Mouse (Mus musculus) hindbrain, embryonic 16.5 days (tissue): ENCODE data around the gene Aqr. TPM values are rescaled to one million over a fixed set of nuclear protein-coding genes. Genes with fewer than 3 reads are reported as not detected.

Experiments used
- ATAC-seq: fragments of 200-750 bp; cut with Nextera tagmentation; 2 replicates; pipeline ENCODE4 v1.8.0; 2017; ENCODE audit warnings: moderate TSS enrichment, moderate library complexity
- H3K27ac ChIP-seq: fragments of 300-500 bp; sonication (generic); 2 replicates; pipeline ENCODE4 v1.5.1; 2014; ENCODE audit warnings: low read depth, mild to moderate bottlenecking, control low read depth, low read length, moderate library complexity
- H3K27me3 ChIP-seq: fragments of 300-500 bp; sonication (generic); replicated peaks from 2 replicates; pipeline ENCODE4 v1.6.1; 2014; ENCODE audit warnings: low read length; ENCODE audit not compliant: control insufficient read depth, insufficient read depth
- H3K36me3 ChIP-seq: fragments of 300-500 bp; sonication (generic); 2 replicates; pipeline ENCODE4 v1.6.1; 2014; ENCODE audit warnings: mild to moderate bottlenecking, low read length, moderate library complexity, mixed read lengths; ENCODE audit not compliant: control insufficient read depth, insufficient read depth
- H3K4me1 ChIP-seq: fragments of 300-500 bp; sonication (generic); 2 replicates; pipeline ENCODE4 v1.6.1; 2014; ENCODE audit warnings: low read depth, low read length; ENCODE audit not compliant: control insufficient read depth, insufficient read depth
- H3K4me2 ChIP-seq: fragments of 300-500 bp; sonication (generic); 2 replicates; pipeline ENCODE4 v1.6.1; 2014; ENCODE audit warnings: mild to moderate bottlenecking, low read length, control low read depth, moderate library complexity
- H3K4me3 ChIP-seq: fragments of 300-500 bp; sonication (generic); 2 replicates; pipeline ENCODE4 v1.5.1; 2014; ENCODE audit warnings: mild to moderate bottlenecking, low read length, control low read depth, moderate library complexity
- H3K9ac ChIP-seq: fragments of 300-500 bp; sonication (generic); 2 replicates; pipeline ENCODE4 v1.6.1; 2014; ENCODE audit warnings: low read depth, mild to moderate bottlenecking, control low read depth, low read length, moderate library complexity
- H3K9me3 ChIP-seq: fragments of 300-500 bp; sonication (generic); 2 replicates; pipeline ENCODE4 v1.6.1; 2014; ENCODE audit warnings: mild to moderate bottlenecking, low read length, moderate library complexity; ENCODE audit not compliant: control insufficient read depth
- WGBS: fragments of 180-500 bp; shearing (Covaris S2); extraction: QIAGEN DNeasy Blood & Tissue Kit; methylation state at CpG from one replicate; pipeline ENCODE4 v1.1.7; 2014; 5-methylcytosine and 5-hydroxymethylcytosine counted together
- polyA plus RNA-seq: library from polyadenylated mRNA; unstranded; fragments of >200 nt; fragmentation: Nextera tagmentation; extraction: Ambion mirVana; gene quantifications from 2 replicates; pipeline ENCODE4 v1.2.1, GENCODE M21; 2015

Gene Aqr
- polyA plus RNA-seq, 1 experiment from 2014 or later, result 29.7 TPM

DNA sequence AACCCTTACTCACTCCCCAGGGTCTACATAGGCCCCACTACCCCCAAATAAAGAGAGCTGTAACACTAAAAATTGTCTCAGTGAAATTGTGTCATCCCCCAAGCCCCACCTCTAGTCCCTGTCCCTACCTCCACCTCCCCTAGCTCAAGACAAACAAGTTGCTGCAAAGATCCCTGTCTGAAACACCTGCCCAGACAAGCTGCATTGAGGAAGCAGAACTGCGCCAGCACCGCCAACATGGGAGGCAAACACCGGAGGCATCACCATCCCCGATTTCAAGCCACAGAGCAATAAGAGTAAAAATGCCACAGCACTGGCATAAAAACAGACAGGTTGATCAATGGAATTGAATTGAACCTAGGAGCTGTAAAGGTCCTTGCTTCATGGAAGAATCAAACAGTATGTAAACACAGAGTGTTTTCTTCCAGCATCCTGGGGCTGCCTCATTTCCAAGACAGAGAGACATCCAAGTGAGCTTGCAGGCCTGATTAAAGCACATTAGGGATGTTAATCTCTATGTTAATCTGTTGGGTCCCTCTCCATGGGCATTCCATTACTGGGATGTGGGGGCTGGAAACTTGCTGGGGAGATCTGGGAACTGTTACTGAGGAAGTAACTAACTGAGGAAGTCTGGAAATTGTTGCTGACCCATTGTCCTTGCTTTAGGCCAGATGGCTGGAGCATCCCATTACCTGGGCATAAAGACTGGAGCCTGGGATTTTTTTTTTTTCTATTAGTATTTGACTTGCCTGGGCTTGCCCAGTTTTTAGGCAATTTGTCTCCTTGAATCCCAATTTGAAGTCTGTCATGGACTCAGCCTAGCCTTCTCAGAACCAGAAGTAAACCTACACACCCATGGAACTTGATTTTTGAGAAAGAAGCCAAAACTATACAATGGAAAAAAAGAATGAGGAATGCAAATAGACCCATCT lies 8.8 kb downstream of the Aqr start:
- 61% methylated on average over 4 of the region's 4 CpGs for WGBS
- Histone ChIP-seq H3K9ac (no peak overlapping the region), H3K4me2 (no peak overlapping the region), H3K27me3 (no peaks in the 10 kb centered on the region), H3K4me3 (no peak overlapping the region), H3K9me3 (no peaks in the 10 kb centered on the region), H3K27ac (no peak overlapping the region), H3K4me1 (peaks cover 9% of the 10 kb centered on the region), H3K36me3 (no peaks in the 10 kb centered on the region)
- ATAC-seq, result no peak

DNA sequence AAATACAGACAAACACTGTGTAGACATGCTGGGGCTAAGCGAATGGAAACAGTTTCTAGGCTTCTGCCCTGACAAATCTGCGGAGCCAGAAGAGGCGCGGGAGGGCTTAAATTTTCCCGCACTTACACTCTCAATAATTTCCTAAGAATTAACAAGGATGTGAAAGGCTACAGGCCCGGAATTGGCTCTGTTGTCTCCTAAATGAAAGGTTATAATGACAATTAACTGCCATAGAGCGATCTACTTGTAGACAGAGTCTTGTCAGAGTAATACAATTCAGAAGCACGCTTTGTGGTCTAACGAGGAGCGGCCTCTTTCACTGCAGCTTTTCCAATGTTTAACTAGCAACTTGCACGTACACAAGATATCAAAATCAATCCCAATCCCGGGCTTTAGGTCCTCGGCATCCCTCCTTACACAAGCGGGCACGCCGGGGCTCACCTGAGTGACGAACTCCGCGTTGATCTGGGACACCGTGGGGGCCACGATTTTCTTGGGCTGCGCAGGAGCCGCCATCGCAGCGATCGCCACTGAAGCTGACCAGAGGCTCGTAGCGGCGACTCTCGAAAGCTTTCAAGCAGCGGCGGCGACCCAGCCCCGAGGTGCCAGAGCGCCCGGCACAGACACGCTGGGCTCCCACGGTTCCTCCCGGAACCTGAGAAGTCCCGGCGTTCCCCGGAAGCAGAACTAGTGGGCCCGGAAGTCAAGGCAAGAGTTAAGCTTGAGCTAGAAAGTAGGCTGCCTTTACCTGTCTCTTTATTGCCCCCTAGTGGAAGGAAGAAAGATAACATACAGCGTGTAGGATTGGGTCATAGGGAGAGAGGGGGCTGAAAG lies 12.0 kb downstream of the Aqr start:
- H3K27ac ChIP-seq, result peak overlapping the region; percentile 49; the same call in 1 of the 2 replicates
- H3K4me3 ChIP-seq, result peak overlapping the region; percentile 75
- peak overlapping the region; percentile 70 for H3K4me2 ChIP-seq
- ATAC-seq, result peak; percentile 98
- no peaks in the 10 kb centered on the region for H3K9me3 ChIP-seq
- peak overlapping the region; percentile 84 for H3K9ac ChIP-seq
- no peaks in the 10 kb centered on the region for H3K27me3 ChIP-seq
- H3K36me3 ChIP-seq, result peaks cover 2% of the 10 kb centered on the region; the same call in 1 of the 2 replicates
- peaks cover 9% of the 10 kb centered on the region for H3K4me1 ChIP-seq
- WGBS, result under 1% methylated on average over 44 of the region's 44 CpGs

DNA sequence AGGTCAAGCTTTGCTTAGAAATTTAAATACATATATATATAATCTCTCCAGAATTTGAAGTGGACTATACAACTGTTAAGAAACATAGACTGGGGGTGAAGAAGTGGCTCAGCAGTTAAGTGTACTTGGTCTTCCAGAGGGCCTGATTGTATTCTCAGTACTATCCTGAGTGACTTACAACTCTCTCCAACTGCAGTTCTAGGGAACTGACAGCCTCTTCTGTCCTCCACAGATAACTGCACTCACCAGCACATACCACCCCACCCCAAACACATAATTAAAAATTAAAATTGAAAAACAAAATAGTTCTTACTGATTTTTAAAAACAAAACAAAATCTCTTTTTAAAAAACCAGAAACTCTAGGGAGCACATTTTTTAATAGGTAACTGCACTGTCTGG lies 13.6 kb downstream of the Aqr start:
- no peak for ATAC-seq
- no peaks in the 10 kb centered on the region for H3K27me3 ChIP-seq
- no peaks in the 10 kb centered on the region for H3K9me3 ChIP-seq
- H3K4me1 ChIP-seq, result peaks cover 9% of the 10 kb centered on the region
- peaks cover 2% of the 10 kb centered on the region; the same call in 1 of the 2 replicates for H3K36me3 ChIP-seq
- no peak overlapping the region for H3K4me2 ChIP-seq
- H3K9ac ChIP-seq, result no peak overlapping the region
- H3K4me3 ChIP-seq, result no peak overlapping the region
- H3K27ac ChIP-seq, result no peak overlapping the region

DNA sequence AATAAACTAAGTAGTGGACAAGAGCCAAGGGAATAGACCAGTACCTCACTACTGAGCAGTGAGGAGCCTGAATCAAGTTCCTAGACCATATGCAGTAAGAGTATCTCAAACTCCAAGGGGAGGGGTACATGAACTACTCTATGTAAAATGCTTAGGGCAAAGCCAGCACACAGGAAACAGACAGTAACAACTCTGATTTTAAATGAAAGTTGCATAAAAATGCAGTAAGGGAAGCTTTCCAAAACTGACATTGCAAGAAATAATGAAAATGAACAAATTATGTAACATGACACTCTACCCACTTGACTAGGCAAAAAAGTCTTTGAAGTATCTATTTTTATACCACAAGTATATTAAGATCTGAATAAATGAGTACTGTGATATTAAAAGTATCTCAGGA lies 19.0 kb downstream of the Aqr start:
- Histone ChIP-seq H3K9ac (no peak overlapping the region), H3K9me3 (no peaks in the 10 kb centered on the region), H3K36me3 (peaks cover 19% of the 10 kb centered on the region), H3K4me2 (no peak overlapping the region), H3K27ac (no peak overlapping the region), H3K4me1 (no peaks in the 10 kb centered on the region), H3K27me3 (no peaks in the 10 kb centered on the region), H3K4me3 (no peak overlapping the region)
- no peak for ATAC-seq

DNA sequence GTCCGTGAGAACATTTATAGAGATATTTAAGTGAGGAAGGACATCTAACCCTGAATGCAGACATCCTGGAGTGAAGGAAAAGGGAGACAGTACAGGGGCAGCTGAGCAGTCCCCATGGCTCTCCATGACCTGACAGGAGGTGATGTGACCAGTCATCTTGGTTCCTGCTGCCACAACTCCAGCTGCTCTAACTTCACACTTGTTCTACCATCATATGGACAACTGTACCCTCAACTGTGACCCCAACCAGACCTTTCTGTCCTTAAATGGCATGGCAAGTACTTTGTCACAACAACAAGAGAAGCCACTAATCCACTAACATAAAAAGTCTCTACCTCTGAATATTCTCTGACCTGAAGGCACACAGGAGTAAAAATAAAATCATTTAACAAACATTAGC lies 24.8 kb downstream of the Aqr start:
- Histone ChIP-seq H3K36me3 (peaks cover 38% of the 10 kb centered on the region), H3K4me1 (no peaks in the 10 kb centered on the region), H3K4me2 (no peak overlapping the region), H3K27me3 (no peaks in the 10 kb centered on the region), H3K4me3 (no peak overlapping the region), H3K9ac (no peak overlapping the region), H3K9me3 (no peaks in the 10 kb centered on the region), H3K27ac (no peak overlapping the region)
- ATAC-seq, result no peak
- 100% methylated on average over 1 of the region's 1 CpGs for WGBS

DNA sequence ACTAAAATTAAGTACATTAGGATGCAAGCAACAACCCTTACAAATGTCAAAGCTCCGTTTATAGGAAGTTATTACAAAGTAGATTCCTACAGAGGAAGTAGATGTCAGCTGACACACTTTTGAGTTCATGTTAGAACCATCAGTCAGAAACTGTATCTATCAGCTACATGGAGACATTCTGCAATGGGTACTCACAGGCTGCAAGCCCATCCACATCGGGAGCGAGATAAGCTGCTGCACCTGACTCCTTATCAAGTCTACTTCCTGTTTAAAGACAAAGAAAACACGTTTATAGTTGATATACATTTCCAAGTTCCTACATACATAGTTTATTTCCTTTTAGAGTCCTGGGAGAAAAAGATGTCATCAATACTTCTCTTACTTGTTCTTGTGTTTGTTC lies 29.5 kb downstream of the Aqr start:
- Histone ChIP-seq H3K27ac (no peak overlapping the region), H3K9me3 (no peaks in the 10 kb centered on the region), H3K4me2 (no peak overlapping the region), H3K9ac (no peak overlapping the region), H3K4me1 (no peaks in the 10 kb centered on the region), H3K36me3 (peaks cover 44% of the 10 kb centered on the region), H3K4me3 (no peak overlapping the region), H3K27me3 (no peaks in the 10 kb centered on the region)
- ATAC-seq, result no peak
- WGBS, result 90% methylated on average over 4 of the region's 4 CpGs

DNA sequence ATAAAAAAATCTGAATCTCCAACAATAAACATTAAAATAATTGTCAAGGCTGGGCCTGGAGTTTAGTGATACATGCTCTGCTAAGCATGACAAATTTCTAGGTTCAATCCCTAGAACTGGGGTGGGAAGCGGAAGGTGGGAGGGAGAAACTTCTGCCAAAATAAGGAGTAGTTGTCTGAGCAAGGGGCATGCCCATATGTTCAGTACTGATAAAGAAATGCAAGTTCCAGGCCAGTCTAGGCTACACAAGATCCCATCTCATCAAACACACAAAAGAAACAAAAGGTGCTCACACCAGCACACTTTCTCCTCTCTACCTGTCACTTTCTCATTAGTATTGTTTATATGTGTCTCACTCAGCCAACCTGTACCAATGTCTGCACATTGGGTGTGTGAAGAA lies 30.2 kb downstream of the Aqr start:
- Histone ChIP-seq H3K27ac (no peak overlapping the region), H3K4me3 (no peak overlapping the region), H3K36me3 (peaks cover 44% of the 10 kb centered on the region), H3K27me3 (no peaks in the 10 kb centered on the region), H3K9ac (no peak overlapping the region), H3K9me3 (no peaks in the 10 kb centered on the region), H3K4me2 (no peak overlapping the region), H3K4me1 (no peaks in the 10 kb centered on the region)
- 90% methylated on average over 1 of the region's 1 CpGs for WGBS
- ATAC-seq, result no peak

DNA sequence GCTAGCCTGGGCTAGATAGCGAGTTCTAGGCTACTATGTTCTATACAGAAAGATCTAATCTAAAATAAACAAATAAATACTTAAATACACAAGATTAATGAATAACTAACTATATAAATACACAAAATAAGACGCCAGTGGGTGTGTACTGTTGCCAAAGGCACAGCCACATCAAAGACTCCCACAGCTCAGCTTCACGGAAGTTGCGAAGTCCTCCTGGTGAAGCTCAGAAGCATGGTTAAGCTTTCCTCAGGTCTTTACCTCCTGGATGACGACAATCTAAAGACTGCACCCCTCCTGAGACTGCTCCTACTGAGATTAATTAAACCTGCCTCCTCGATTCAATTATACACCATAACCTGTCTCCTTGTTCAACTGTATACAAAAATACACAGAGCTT lies 33.6 kb downstream of the Aqr start:
- no peaks in the 10 kb centered on the region for H3K27me3 ChIP-seq
- WGBS, result 91% methylated on average over 6 of the region's 6 CpGs
- no peak overlapping the region for H3K27ac ChIP-seq
- no peak overlapping the region for H3K4me2 ChIP-seq
- H3K4me3 ChIP-seq, result no peak overlapping the region
- H3K36me3 ChIP-seq, result peaks cover 45% of the 10 kb centered on the region
- no peak for ATAC-seq
- no peaks in the 10 kb centered on the region for H3K4me1 ChIP-seq
- no peak overlapping the region for H3K9ac ChIP-seq
- H3K9me3 ChIP-seq, result no peaks in the 10 kb centered on the region

DNA sequence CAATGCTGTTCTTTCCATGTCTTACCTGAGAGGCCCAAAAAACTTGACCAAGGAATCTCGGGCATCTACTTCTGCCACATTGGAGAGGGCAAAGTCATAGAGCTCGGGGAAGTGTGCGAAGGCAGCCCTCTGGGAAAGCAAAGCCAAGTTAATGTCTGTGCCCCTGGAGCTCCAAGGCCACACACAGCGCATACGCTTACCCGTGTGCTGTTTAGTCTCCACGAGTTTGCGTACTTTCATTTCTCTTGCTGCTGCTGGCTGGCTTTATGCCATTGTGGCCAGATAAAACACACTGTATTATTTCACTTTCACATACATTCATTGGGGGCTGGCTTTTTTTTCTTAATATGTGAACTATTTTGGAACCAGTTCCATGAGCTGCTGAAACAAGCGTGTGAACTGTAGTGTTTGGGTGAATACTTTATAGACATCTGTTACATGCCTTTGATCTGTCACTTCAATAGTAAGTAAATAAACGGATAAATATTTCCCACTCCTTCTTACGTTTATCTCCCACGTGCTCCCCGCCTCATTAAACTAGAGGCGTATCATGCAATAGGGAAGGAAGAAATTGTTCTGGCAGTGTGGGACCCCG lies 39.9 kb downstream of the Aqr start:
- 90% methylated on average over 15 of the region's 15 CpGs for WGBS
- H3K27ac ChIP-seq, result no peak overlapping the region
- H3K9ac ChIP-seq, result no peak overlapping the region
- H3K27me3 ChIP-seq, result no peaks in the 10 kb centered on the region
- H3K4me3 ChIP-seq, result no peak overlapping the region
- peaks cover 30% of the 10 kb centered on the region for H3K36me3 ChIP-seq
- ATAC-seq, result no peak
- H3K4me1 ChIP-seq, result no peaks in the 10 kb centered on the region
- H3K9me3 ChIP-seq, result no peaks in the 10 kb centered on the region
- no peak overlapping the region for H3K4me2 ChIP-seq
